Mouse (Mus musculus): Measurements from ENCODE around the gene Gpi1. TPM values are rescaled to one million over a fixed set of nuclear protein-coding genes. Genes with fewer than 3 reads are reported as not detected.

Gene Gpi1
- polyA plus RNA-seq, 1 experiment: 670 TPM

GRCm38 (mm10) chr7:34228641-34229040, 1.5 kb downstream of the Gpi1 start:
- Histone ChIP-seq H3K36me3 (ENCODE audit: control insufficient read depth, insufficient read depth, low read length, poor library complexity, severe bottlenecking) (peaks cover 34% of the 10 kb centered on the region), H3K4me1 (ENCODE audit: control insufficient read depth, insufficient read depth, low read length) (peaks cover 2% of the 10 kb centered on the region)
- TF ChIP-seq POLR2A (IDR thresholded peaks at IDR 0.05; ENCODE audit: insufficient read depth, low read length) (no peak), CTCF (IDR thresholded peaks at IDR 0.05; ENCODE audit: low read depth, low read length) (no peak), EP300 (IDR thresholded peaks at IDR 0.05; ENCODE audit: insufficient read depth, low read depth, low read length) (no peak)

GRCm38 (mm10) chr7:34226846-34227245, 3.3 kb downstream of the Gpi1 start:
- H3K27ac ChIP-seq (ENCODE audit: insufficient read depth, low read length): no peak overlapping the region
- H3K36me3 ChIP-seq (ENCODE audit: control insufficient read depth, insufficient read depth, low read length, poor library complexity, severe bottlenecking): peaks cover 47% of the 10 kb centered on the region
- H3K9ac ChIP-seq (ENCODE audit: low read depth, poor library complexity, severe bottlenecking): no peak overlapping the region
- TF ChIP-seq POLR2A (IDR thresholded peaks at IDR 0.05; ENCODE audit: insufficient read depth, low read length) (no peak), EP300 (IDR thresholded peaks at IDR 0.05; ENCODE audit: insufficient read depth, low read depth, low read length) (no peak), CTCF (IDR thresholded peaks at IDR 0.05; ENCODE audit: low read depth, low read length) (peak; percentile 29)
- peaks cover 2% of the 10 kb centered on the region for H3K4me1 ChIP-seq (ENCODE audit: control insufficient read depth, insufficient read depth, low read length)
- H3K9me3 ChIP-seq (replicated peaks; ENCODE audit: control insufficient read depth, insufficient read depth, low read length, poor library complexity, severe bottlenecking): no peaks in the 10 kb centered on the region
- no peaks in the 10 kb centered on the region for H3K27me3 ChIP-seq (ENCODE audit: control insufficient read depth, insufficient read depth, low read length, poor library complexity, severe bottlenecking)
- H3K4me3 ChIP-seq (ENCODE audit: low read depth, low read length): peak overlapping the region; percentile 42

More at GRCm38 (mm10) chr7:34228641-34229040, 1.5 kb downstream of the Gpi1 start:
- peak overlapping the region; percentile 86 for H3K4me3 ChIP-seq (ENCODE audit: low read depth, low read length)
- H3K9me3 ChIP-seq (replicated peaks; ENCODE audit: control insufficient read depth, insufficient read depth, low read length, poor library complexity, severe bottlenecking): no peaks in the 10 kb centered on the region
- H3K27ac ChIP-seq (ENCODE audit: insufficient read depth, low read length): no peak overlapping the region
- no peaks in the 10 kb centered on the region for H3K27me3 ChIP-seq (ENCODE audit: control insufficient read depth, insufficient read depth, low read length, poor library complexity, severe bottlenecking)
- no peak overlapping the region for H3K9ac ChIP-seq (ENCODE audit: low read depth, poor library complexity, severe bottlenecking)

- no peak overlapping the region for H3K27ac ChIP-seq (ENCODE audit: insufficient read depth, low read length)
- H3K36me3 ChIP-seq (ENCODE audit: control insufficient read depth, insufficient read depth, low read length, poor library complexity, severe bottlenecking): peaks cover 49% of the 10 kb centered on the region
- no peaks in the 10 kb centered on the region for H3K9me3 ChIP-seq (replicated peaks; ENCODE audit: control insufficient read depth, insufficient read depth, low read length, poor library complexity, severe bottlenecking)
- H3K4me3 ChIP-seq (ENCODE audit: low read depth, low read length): peak overlapping the region; percentile 17; the same call in 1 of the 2 replicates
- no peak overlapping the region for H3K9ac ChIP-seq (ENCODE audit: low read depth, poor library complexity, severe bottlenecking)
- TF ChIP-seq CTCF (IDR thresholded peaks at IDR 0.05; ENCODE audit: low read depth, low read length) (no peak), POLR2A (IDR thresholded peaks at IDR 0.05; ENCODE audit: insufficient read depth, low read length) (no peak), EP300 (IDR thresholded peaks at IDR 0.05; ENCODE audit: insufficient read depth, low read depth, low read length) (no peak)
- H3K4me1 ChIP-seq (ENCODE audit: control insufficient read depth, insufficient read depth, low read length): peaks cover 2% of the 10 kb centered on the region
- H3K27me3 ChIP-seq (ENCODE audit: control insufficient read depth, insufficient read depth, low read length, poor library complexity, severe bottlenecking): no peaks in the 10 kb centered on the region
Observed at GRCm38 (mm10) chr7:34226086-34226485, 4.0 kb downstream of the Gpi1 start.

- peaks cover 62% of the 10 kb centered on the region for H3K36me3 ChIP-seq (ENCODE audit: control insufficient read depth, insufficient read depth, low read length, poor library complexity, severe bottlenecking)
- no peak overlapping the region for H3K9ac ChIP-seq (ENCODE audit: low read depth, poor library complexity, severe bottlenecking)
- H3K9me3 ChIP-seq (replicated peaks; ENCODE audit: control insufficient read depth, insufficient read depth, low read length, poor library complexity, severe bottlenecking): no peaks in the 10 kb centered on the region
- H3K27ac ChIP-seq (ENCODE audit: insufficient read depth, low read length): no peak overlapping the region
- H3K4me3 ChIP-seq (ENCODE audit: low read depth, low read length): no peak overlapping the region
- TF ChIP-seq CTCF (IDR thresholded peaks at IDR 0.05; ENCODE audit: low read depth, low read length) (no peak), EP300 (IDR thresholded peaks at IDR 0.05; ENCODE audit: insufficient read depth, low read depth, low read length) (no peak), POLR2A (IDR thresholded peaks at IDR 0.05; ENCODE audit: insufficient read depth, low read length) (no peak)
- no peaks in the 10 kb centered on the region for H3K27me3 ChIP-seq (ENCODE audit: control insufficient read depth, insufficient read depth, low read length, poor library complexity, severe bottlenecking)
- peaks cover 2% of the 10 kb centered on the region for H3K4me1 ChIP-seq (ENCODE audit: control insufficient read depth, insufficient read depth, low read length)
Observed at GRCm38 (mm10) chr7:34224308-34224707, 5.8 kb downstream of the Gpi1 start.

- no peaks in the 10 kb centered on the region for H3K4me1 ChIP-seq (ENCODE audit: control insufficient read depth, insufficient read depth, low read length)
- H3K27me3 ChIP-seq (ENCODE audit: control insufficient read depth, insufficient read depth, low read length, poor library complexity, severe bottlenecking): no peaks in the 10 kb centered on the region
- peaks cover 62% of the 10 kb centered on the region for H3K36me3 ChIP-seq (ENCODE audit: control insufficient read depth, insufficient read depth, low read length, poor library complexity, severe bottlenecking)
- no peak overlapping the region for H3K27ac ChIP-seq (ENCODE audit: insufficient read depth, low read length)
- H3K9me3 ChIP-seq (replicated peaks; ENCODE audit: control insufficient read depth, insufficient read depth, low read length, poor library complexity, severe bottlenecking): no peaks in the 10 kb centered on the region
- no peak for TF ChIP-seq EP300 (IDR thresholded peaks at IDR 0.05; ENCODE audit: insufficient read depth, low read depth, low read length)
- TF ChIP-seq CTCF (IDR thresholded peaks at IDR 0.05; ENCODE audit: low read depth, low read length): peak; percentile 38
- H3K9ac ChIP-seq (ENCODE audit: low read depth, poor library complexity, severe bottlenecking): no peak overlapping the region
- H3K4me3 ChIP-seq (ENCODE audit: low read depth, low read length): no peak overlapping the region
Observed at GRCm38 (mm10) chr7:34222340-34222739, 7.8 kb downstream of the Gpi1 start.

- TF ChIP-seq POLR2A (IDR thresholded peaks at IDR 0.05; ENCODE audit: insufficient read depth, low read length): no peak
- no peak for TF ChIP-seq EP300 (IDR thresholded peaks at IDR 0.05; ENCODE audit: insufficient read depth, low read depth, low read length)
- no peak for TF ChIP-seq CTCF (IDR thresholded peaks at IDR 0.05; ENCODE audit: low read depth, low read length)
- Histone ChIP-seq H3K27me3 (ENCODE audit: control insufficient read depth, insufficient read depth, low read length, poor library complexity, severe bottlenecking) (no peaks in the 10 kb centered on the region), H3K9me3 (replicated peaks; ENCODE audit: control insufficient read depth, insufficient read depth, low read length, poor library complexity, severe bottlenecking) (no peaks in the 10 kb centered on the region), H3K4me3 (ENCODE audit: low read depth, low read length) (no peak overlapping the region), H3K27ac (ENCODE audit: insufficient read depth, low read length) (no peak overlapping the region), H3K9ac (ENCODE audit: low read depth, poor library complexity, severe bottlenecking) (no peak overlapping the region), H3K4me1 (ENCODE audit: control insufficient read depth, insufficient read depth, low read length) (no peaks in the 10 kb centered on the region), H3K36me3 (ENCODE audit: control insufficient read depth, insufficient read depth, low read length, poor library complexity, severe bottlenecking) (peaks cover 58% of the 10 kb centered on the region)
Observed at GRCm38 (mm10) chr7:34221594-34222250, 8.4 kb downstream of the Gpi1 start.

Measured in ES-Bruce4 (cell line).